Mouse (Mus musculus) MEL-GATA-1-ER (cell line): ENCODE results near the gene Nsmce1.

ENCODE experiments used
- DNase-seq: peaks from one replicate; pipeline ENCODE4 v3.0.0-alpha.2; 2012; ENCODE audit warnings: low read depth; ENCODE audit errors: extremely low read depth

Gene Nsmce1

GRCm38 (mm10) chr7:125442323-125442722 is 49.1 kb downstream of the Nsmce1 start:
- DNase-seq = no peak

DNA sequence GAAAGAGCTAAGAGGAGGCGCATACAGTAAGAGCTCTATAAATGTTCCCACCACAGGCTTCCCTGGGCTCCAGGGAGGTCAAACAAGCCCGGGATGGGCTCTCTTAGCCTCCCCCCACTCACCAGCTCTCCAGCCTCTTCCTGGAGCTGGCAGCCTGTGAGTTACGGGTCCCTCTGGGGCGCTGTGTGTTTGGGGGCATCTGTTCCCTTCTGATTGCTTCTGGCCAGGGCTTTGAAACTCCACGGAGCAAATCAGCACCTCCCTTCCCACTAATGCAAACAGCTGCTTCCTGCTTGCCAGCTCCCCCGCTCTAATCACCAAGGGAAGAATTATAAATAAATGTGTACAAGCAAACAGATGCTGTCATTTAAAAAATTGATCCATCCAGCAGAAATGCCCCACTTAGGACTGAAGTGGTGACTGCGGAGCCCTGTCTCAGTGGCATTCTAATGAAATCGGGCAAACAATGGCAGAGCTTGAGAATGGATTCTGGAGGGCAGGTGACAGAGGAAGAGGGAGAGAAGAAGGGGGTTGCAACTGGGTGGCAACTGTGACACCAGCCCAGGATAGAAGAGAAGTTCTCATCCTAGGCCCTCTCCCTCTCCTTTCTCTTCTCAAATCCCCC is 56.6 kb downstream of the Nsmce1 start:
- no peak for DNase-seq

- no peak for DNase-seq
These were observed 57.5 kb downstream of the Nsmce1 start for GRCm38 (mm10) chr7:125433874-125434273.

DNA sequence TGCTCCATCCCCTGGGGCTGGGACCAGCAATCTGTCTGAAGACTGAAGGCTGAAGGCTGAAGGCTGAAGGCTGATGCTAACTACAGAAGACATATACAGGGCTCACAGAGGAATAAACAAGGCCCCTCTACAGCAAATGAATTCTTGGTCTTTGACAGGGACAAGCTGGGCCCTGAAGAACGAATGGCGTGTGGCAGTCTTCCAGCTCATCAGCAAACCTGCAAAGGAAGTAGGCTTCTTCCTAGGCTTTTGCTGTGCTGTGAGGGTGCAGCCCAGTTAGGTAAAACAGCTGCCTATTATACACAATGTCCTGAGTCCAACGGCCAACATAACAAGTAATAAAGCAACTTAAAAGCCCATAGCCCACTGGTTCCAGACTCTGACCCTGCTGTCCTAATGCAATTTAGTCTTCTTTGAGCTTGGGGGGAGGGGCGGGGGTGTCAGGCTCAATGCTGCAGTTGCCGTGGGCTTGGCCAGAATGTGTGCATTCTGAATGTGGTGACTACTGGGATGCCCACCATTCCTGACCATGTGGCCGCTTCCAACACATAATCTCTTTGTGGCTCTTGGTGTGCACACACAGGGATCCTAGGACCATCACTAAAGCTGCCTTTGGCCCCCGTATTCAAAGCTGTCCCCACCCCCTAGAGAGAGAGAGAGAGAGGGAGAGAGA is 61.1 kb downstream of the Nsmce1 start:
- DNase-seq = no peak

DNA sequence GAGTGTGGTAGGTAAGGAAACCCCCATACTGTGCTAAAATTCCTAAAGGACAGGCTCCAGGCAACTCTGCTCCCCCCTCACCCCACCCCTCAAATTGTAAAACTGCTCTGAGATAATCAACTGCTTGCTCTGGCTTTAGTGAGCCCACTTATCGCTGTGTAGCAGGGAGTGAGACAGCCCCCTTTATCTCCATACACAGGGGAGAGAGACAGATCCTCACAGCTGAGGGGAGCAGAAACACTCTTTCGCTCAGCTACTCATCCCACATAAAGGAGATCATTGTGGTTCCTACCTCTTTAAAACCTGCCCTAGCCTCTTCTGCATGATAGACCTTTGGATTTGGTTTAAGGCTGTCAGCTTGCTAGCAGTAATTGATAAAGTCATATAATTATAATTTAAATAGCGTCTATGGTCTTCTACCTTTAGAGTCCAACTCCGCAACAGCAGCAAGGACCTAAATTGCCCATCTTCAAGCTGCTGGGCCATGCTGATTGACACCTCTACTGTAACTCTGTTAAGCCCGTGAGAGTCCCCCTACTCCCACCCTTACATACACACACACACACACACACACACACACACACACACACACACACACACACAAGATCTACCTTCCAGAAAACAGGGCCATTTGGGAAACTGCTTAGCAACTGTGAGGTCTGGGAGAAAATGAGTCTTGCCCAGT is 62.4 kb downstream of the Nsmce1 start:
- DNase-seq = peak; percentile 74

- DNase-seq = no peak
These were observed 63.0 kb downstream of the Nsmce1 start for GRCm38 (mm10) chr7:125428381-125428780.

DNA sequence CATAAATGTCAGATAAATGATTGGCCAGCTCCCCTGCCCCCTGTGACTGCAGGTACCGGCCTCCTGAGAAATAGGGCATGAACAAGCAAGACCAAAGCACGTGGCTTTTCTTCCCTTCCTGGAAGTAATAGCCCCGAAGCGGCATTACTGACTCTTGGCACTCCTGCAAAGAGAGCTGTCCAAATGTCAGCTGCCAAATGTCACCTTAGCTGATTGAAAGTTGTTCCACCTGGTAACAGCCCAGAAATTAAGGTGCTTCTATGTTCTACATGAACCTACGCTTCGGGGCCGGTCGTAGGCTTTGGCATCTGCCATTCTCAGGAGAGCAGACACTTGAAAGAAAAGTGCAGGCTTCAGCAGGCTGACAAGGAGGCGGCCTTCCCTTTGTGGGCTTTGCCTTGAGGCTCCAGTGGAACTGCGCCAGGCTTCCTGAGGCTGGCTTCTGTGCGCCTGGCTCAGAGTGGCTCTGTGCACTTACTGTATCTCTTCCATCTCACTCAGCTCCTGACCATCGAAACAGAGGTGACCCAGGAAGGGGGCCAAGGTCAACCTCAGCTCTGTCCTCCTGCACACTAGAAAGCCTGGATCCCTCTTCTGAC is 63.8 kb downstream of the Nsmce1 start:
- DNase-seq = no peak

DNA sequence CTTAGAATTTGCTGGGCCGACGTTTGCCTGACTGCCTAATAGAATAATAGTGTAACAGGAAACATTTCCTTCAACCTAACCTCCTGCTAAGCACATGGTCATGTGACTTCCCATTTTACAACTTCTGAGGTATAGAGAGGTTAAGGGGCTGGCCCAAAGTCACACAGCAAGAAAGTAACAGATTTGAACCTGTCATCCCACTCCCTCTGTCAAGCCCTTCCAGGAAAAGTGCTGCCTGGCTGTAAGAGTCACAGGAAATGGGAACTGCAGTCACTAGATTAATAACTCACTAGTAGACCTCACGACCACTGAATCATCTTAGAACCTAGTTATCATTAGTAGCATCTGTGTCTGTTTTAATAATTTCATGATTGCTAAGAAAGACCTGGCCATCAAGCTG is 68.3 kb downstream of the Nsmce1 start:
- peak; percentile 45 for DNase-seq

DNA sequence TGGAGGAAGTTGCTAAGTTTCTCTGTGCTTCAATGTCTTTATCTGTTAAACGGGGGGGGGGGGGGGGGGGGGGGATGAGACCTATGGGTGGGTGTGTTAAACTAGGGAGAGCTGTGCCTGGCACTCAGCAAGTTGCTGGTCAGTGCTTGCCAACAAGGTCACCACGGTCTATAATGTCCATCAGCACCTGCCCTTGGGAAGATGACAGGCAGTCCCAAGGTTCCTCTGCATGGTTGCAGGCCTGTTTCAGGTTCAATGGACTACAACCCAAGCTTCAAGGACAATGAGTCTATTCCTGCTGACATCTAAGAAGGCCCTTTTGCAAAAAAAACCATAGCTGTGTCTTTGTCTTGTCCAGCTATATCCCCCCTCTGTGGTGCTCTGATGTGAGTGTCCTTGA is 69.5 kb downstream of the Nsmce1 start:
- no peak for DNase-seq

GRCm38 (mm10) chr7:125420190-125420589 is 71.2 kb downstream of the Nsmce1 start:
- DNase-seq = peak; percentile 44

DNA sequence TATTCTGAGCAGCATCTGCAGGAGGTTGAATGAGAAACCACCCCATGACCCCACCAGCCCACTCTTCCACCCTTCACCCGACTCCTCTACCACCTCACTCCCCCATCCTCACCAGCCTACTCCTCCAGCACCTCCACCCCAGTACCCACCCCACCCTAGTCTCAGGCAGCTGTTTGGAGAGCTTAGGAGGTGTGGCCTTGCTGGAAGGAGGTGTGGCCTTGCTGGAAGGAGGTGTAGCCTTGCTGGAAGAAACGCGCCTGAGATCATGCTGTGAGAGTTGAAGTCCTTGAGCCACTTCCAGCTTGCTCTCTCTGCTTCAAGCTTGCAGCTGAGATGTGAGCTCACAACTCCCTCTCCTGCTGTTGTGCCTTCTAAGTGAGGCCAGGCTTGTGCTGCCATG is 73.0 kb downstream of the Nsmce1 start:
- DNase-seq = no peak
